Mouse (Mus musculus): ENCODE measurements at regions not wholly inside any gene's neighbourhood (a gene's known extent, or its start where the extent isn't known, plus 50 kb on each side); places are given as distances from the start of the nearest gene placed in this dataset.

- H3K4me3 ChIP-seq (replicated peaks; ENCODE audit: insufficient read depth, low read depth, low read length), result no peak overlapping the region
- TF ChIP-seq POLR2A (IDR thresholded peaks at IDR 0.05; ENCODE audit: borderline replicate concordance, insufficient read depth, low read length) (no peak), CTCF (IDR thresholded peaks at IDR 0.05; ENCODE audit: borderline replicate concordance, insufficient read depth, low read depth, low read length) (no peak)
- no peaks in the 10 kb centered on the region for H3K4me1 ChIP-seq (ENCODE audit: control insufficient read depth, insufficient read depth, low read length)
- H3K27ac ChIP-seq (ENCODE audit: insufficient read depth, low read length), result no peak overlapping the region
- H3K27me3 ChIP-seq (ENCODE audit: control insufficient read depth, insufficient read depth, low read length), result no peaks in the 10 kb centered on the region
- no peak for DNase-seq
- WGBS, result 61% methylated on average over 6 of the region's 6 CpGs
Observed at GRCm38 (mm10) chr14:47839493-47840215, 191.4 kb downstream of the Ktn1 start.

GRCm38 (mm10) chr14:47844366-47844765, 196.1 kb downstream of the Ktn1 start:
- no peaks in the 10 kb centered on the region for H3K4me1 ChIP-seq (ENCODE audit: control insufficient read depth, insufficient read depth, low read length)
- no peaks in the 10 kb centered on the region for H3K27me3 ChIP-seq (ENCODE audit: control insufficient read depth, insufficient read depth, low read length)
- TF ChIP-seq POLR2A (IDR thresholded peaks at IDR 0.05; ENCODE audit: borderline replicate concordance, insufficient read depth, low read length), result no peak
- no peak for TF ChIP-seq CTCF (IDR thresholded peaks at IDR 0.05; ENCODE audit: borderline replicate concordance, insufficient read depth, low read depth, low read length)
- DNase-seq, result no peak
- WGBS, result 81% methylated on average over 1 of the region's 1 CpGs
- H3K27ac ChIP-seq (ENCODE audit: insufficient read depth, low read length), result no peak overlapping the region
- no peak overlapping the region for H3K4me3 ChIP-seq (replicated peaks; ENCODE audit: insufficient read depth, low read depth, low read length)

- H3K4me3 ChIP-seq (replicated peaks; ENCODE audit: insufficient read depth, low read depth, low read length), result no peak overlapping the region
- no peak overlapping the region for H3K27ac ChIP-seq (ENCODE audit: insufficient read depth, low read length)
- TF ChIP-seq POLR2A (IDR thresholded peaks at IDR 0.05; ENCODE audit: borderline replicate concordance, insufficient read depth, low read length) (no peak), CTCF (IDR thresholded peaks at IDR 0.05; ENCODE audit: borderline replicate concordance, insufficient read depth, low read depth, low read length) (no peak)
- WGBS, result 54% methylated on average over 4 of the region's 4 CpGs
- no peaks in the 10 kb centered on the region for H3K4me1 ChIP-seq (ENCODE audit: control insufficient read depth, insufficient read depth, low read length)
- no peak for DNase-seq
- no peaks in the 10 kb centered on the region for H3K27me3 ChIP-seq (ENCODE audit: control insufficient read depth, insufficient read depth, low read length)
Observed at GRCm38 (mm10) chr14:47848861-47849260, 200.6 kb downstream of the Ktn1 start.

- no peak for TF ChIP-seq CTCF (IDR thresholded peaks at IDR 0.05; ENCODE audit: borderline replicate concordance, insufficient read depth, low read depth, low read length)
- Histone ChIP-seq H3K4me1 (ENCODE audit: control insufficient read depth, insufficient read depth, low read length) (no peaks in the 10 kb centered on the region), H3K27ac (ENCODE audit: insufficient read depth, low read length) (no peak overlapping the region), H3K27me3 (ENCODE audit: control insufficient read depth, insufficient read depth, low read length) (no peaks in the 10 kb centered on the region), H3K4me3 (replicated peaks; ENCODE audit: insufficient read depth, low read depth, low read length) (no peak overlapping the region)
- 77% methylated on average over 7 of the region's 7 CpGs for WGBS
- no peak for DNase-seq
Observed at GRCm38 (mm10) chr14:47856280-47856765, 208.1 kb downstream of the Ktn1 start.

GRCm38 (mm10) chr14:47857271-47857670, 209.0 kb downstream of the Ktn1 start:
- Histone ChIP-seq H3K4me3 (replicated peaks; ENCODE audit: insufficient read depth, low read depth, low read length) (no peak overlapping the region), H3K4me1 (ENCODE audit: control insufficient read depth, insufficient read depth, low read length) (no peaks in the 10 kb centered on the region), H3K27ac (ENCODE audit: insufficient read depth, low read length) (no peak overlapping the region), H3K27me3 (ENCODE audit: control insufficient read depth, insufficient read depth, low read length) (no peaks in the 10 kb centered on the region)
- whole genome bisulfite sequencing, result 79% methylated on average over 4 of the region's 4 CpGs
- no peak for TF ChIP-seq POLR2A (IDR thresholded peaks at IDR 0.05; ENCODE audit: borderline replicate concordance, insufficient read depth, low read length)
- TF ChIP-seq CTCF (IDR thresholded peaks at IDR 0.05; ENCODE audit: borderline replicate concordance, insufficient read depth, low read depth, low read length), result no peak
- no peak for DNase-seq

- 78% methylated on average over 16 of the region's 16 CpGs for WGBS
- no peak overlapping the region for H3K4me3 ChIP-seq (replicated peaks; ENCODE audit: insufficient read depth, low read depth, low read length)
- H3K27me3 ChIP-seq (ENCODE audit: control insufficient read depth, insufficient read depth, low read length), result no peaks in the 10 kb centered on the region
- no peaks in the 10 kb centered on the region for H3K4me1 ChIP-seq (ENCODE audit: control insufficient read depth, insufficient read depth, low read length)
- no peak for DNase-seq
- no peak for TF ChIP-seq CTCF (IDR thresholded peaks at IDR 0.05; ENCODE audit: borderline replicate concordance, insufficient read depth, low read depth, low read length)
- no peak for TF ChIP-seq POLR2A (IDR thresholded peaks at IDR 0.05; ENCODE audit: borderline replicate concordance, insufficient read depth, low read length)
- H3K27ac ChIP-seq (ENCODE audit: insufficient read depth, low read length), result no peak overlapping the region
Observed at GRCm38 (mm10) chr14:47857731-47858556, 209.7 kb downstream of the Ktn1 start.

GRCm38 (mm10) chr14:47862556-47862955, 214.3 kb downstream of the Ktn1 start:
- 74% methylated on average over 1 of the region's 1 CpGs for WGBS
- H3K27ac ChIP-seq (ENCODE audit: insufficient read depth, low read length), result no peak overlapping the region
- no peak for TF ChIP-seq POLR2A (IDR thresholded peaks at IDR 0.05; ENCODE audit: borderline replicate concordance, insufficient read depth, low read length)
- no peak for TF ChIP-seq CTCF (IDR thresholded peaks at IDR 0.05; ENCODE audit: borderline replicate concordance, insufficient read depth, low read depth, low read length)
- H3K4me3 ChIP-seq (replicated peaks; ENCODE audit: insufficient read depth, low read depth, low read length), result no peak overlapping the region
- no peaks in the 10 kb centered on the region for H3K4me1 ChIP-seq (ENCODE audit: control insufficient read depth, insufficient read depth, low read length)
- DNase-seq, result no peak
- H3K27me3 ChIP-seq (ENCODE audit: control insufficient read depth, insufficient read depth, low read length), result no peaks in the 10 kb centered on the region

- 20% methylated on average over 5 of the region's 5 CpGs for WGBS
- H3K4me3 ChIP-seq (replicated peaks; ENCODE audit: insufficient read depth, low read depth, low read length), result no peak overlapping the region
- TF ChIP-seq POLR2A (IDR thresholded peaks at IDR 0.05; ENCODE audit: borderline replicate concordance, insufficient read depth, low read length), result no peak
- no peak for TF ChIP-seq CTCF (IDR thresholded peaks at IDR 0.05; ENCODE audit: borderline replicate concordance, insufficient read depth, low read depth, low read length)
- no peak overlapping the region for H3K27ac ChIP-seq (ENCODE audit: insufficient read depth, low read length)
- H3K4me1 ChIP-seq (ENCODE audit: control insufficient read depth, insufficient read depth, low read length), result no peaks in the 10 kb centered on the region
- DNase-seq, result no peak
- no peaks in the 10 kb centered on the region for H3K27me3 ChIP-seq (ENCODE audit: control insufficient read depth, insufficient read depth, low read length)
Observed at GRCm38 (mm10) chr14:47863067-47863466, 214.8 kb downstream of the Ktn1 start.

Data from cerebellum, adult 2 months (tissue).